Mouse (Mus musculus) heart, adult 2 months (tissue): Measurements from ENCODE around the gene Fam53b.
A peak's percentile ranks its signal among the peaks of the same experiment; 100 is the strongest.

Source experiments
- CTCF ChIP-seq: fragments of 200-600 bp; IDR thresholded peaks from 2 replicates; pipeline ENCODE4 v1.8.1; 2022; ENCODE audit warnings: antibody characterized with exemption, mild to moderate bottlenecking, moderate library complexity
- EP300 ChIP-seq: fragments of 200-500 bp; IDR thresholded peaks from 2 replicates; pipeline ENCODE4 v1.6.1; 2011; ENCODE audit warnings: low read depth, low read length, control low read depth; ENCODE audit not compliant: insufficient read depth
- POLR2A ChIP-seq: fragments of 200-500 bp; IDR thresholded peaks from 2 replicates; pipeline ENCODE4 v1.6.1; 2011; ENCODE audit warnings: mild to moderate bottlenecking, low read depth, low read length, control low read depth; ENCODE audit not compliant: insufficient read depth

DNA sequence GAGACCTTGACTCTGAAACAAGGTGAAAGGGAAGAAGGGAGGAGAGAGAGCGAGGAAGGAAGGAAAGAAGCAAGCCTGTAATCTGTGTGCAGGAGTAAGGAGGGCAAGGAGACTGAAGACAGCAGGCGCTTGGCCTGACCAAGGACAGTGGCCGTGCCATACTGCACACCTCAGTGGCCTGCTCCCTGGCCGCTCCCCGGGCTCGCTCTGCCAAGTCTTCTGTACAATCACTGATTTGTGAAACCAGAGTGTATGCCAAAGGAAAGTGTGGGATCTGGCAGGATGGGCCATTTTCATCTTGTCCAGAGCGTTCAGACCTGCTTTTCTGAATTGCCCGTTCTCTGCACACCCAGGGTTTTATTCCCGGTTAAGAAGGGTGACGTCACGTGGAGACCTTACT is 132.4 kb downstream of the Fam53b start:
- TF ChIP-seq POLR2A (no peak), CTCF (no peak), EP300 (0 out of 2 replicates have a peak, but pooled peaks have one; percentile 41)
